Comparison of ENCODE assay signal across 8 mouse cellular contexts in genomic region chr17:3084551-3084930, GRCm38 (mm10). TPM values are rescaled to one million over a fixed set of nuclear protein-coding genes. Genes with fewer than 3 reads are reported as not detected.
A peak's percentile ranks its signal among the peaks of the same experiment; 100 is the strongest.
DNase-seq lines count a peak whose midpoint lies in the region; ATAC-seq lines count a peak whose summit lies in the region.

No protein-coding gene starts in this region.

- peak; percentile 29 for ATAC-seq in intestine, embryonic 14.5 days (replicated peaks; ENCODE audit: low FRiP score, low TSS enrichment, low read depth)
- peak; percentile 16 for ATAC-seq in midbrain, embryonic 12.5 days (ENCODE audit: low FRiP score, low read depth)
- ATAC-seq in activated CD4-positive, CD25-positive, alpha-beta regulatory T cell, adult 4 months = no peak

- peak overlapping the region; percentile 14 for H3K27ac ChIP-seq in intestine, embryonic 14.5 days (ENCODE audit: low read depth)
- H3K27ac ChIP-seq in limb, embryonic 10.5 days = peak overlapping the region; percentile 81
- H3K27ac ChIP-seq in midbrain, embryonic 12.5 days (replicated peaks) = peak overlapping the region; percentile 92

- H3K9me3 ChIP-seq in intestine, embryonic 14.5 days (ENCODE audit: control insufficient read depth, low read length) = no peaks in the 10 kb centered on the region
- peaks cover 2% of the 10 kb centered on the region for H3K9me3 ChIP-seq in limb, embryonic 10.5 days (replicated peaks)
- H3K9me3 ChIP-seq in midbrain, embryonic 12.5 days = 0 out of 2 replicates have a peak, but pooled peaks cover 3% of the 10 kb centered on the region

- no peaks in the 10 kb centered on the region for H3K36me3 ChIP-seq in intestine, embryonic 14.5 days (ENCODE audit: control insufficient read depth, insufficient read depth, low read length)
- H3K36me3 ChIP-seq in limb, embryonic 10.5 days = no peaks in the 10 kb centered on the region
- no peaks in the 10 kb centered on the region for H3K36me3 ChIP-seq in midbrain, embryonic 12.5 days

- H3K4me2 ChIP-seq in intestine, embryonic 14.5 days (ENCODE audit: low read length) = peak overlapping the region; percentile 59
- peak overlapping the region; percentile 60 for H3K4me2 ChIP-seq in midbrain, embryonic 12.5 days (replicated peaks)

- no peaks in the 10 kb centered on the region for H3K4me1 ChIP-seq in intestine, embryonic 14.5 days (replicated peaks; ENCODE audit: control insufficient read depth, insufficient read depth, low read length)
- no peaks in the 10 kb centered on the region for H3K4me1 ChIP-seq in limb, embryonic 10.5 days
- peaks cover 4% of the 10 kb centered on the region; the same call in 1 of the 2 replicates for H3K4me1 ChIP-seq in midbrain, embryonic 12.5 days

- peak overlapping the region; percentile 48 for H3K9ac ChIP-seq in intestine, embryonic 14.5 days (ENCODE audit: low read length)
- H3K9ac ChIP-seq in midbrain, embryonic 12.5 days (replicated peaks) = peak overlapping the region; percentile 57

- no peaks in the 10 kb centered on the region for H3K27me3 ChIP-seq in intestine, embryonic 14.5 days (replicated peaks; ENCODE audit: control insufficient read depth, insufficient read depth, low read length)
- H3K27me3 ChIP-seq in limb, embryonic 10.5 days (ENCODE audit: low read depth, poor library complexity, severe bottlenecking) = no peaks in the 10 kb centered on the region
- no peaks in the 10 kb centered on the region for H3K27me3 ChIP-seq in midbrain, embryonic 12.5 days

- DNase-seq in adrenal gland, adult (ENCODE audit: inconsistent age in 2 of 2, low spot score in 1 of 2) = peak; percentile 88 to 94
- DNase-seq in cerebellum, postnatal 4 days (ENCODE audit: low spot score in 2 of 2) = peak; percentile 62 to 88
- peak; percentile 84 for DNase-seq in gastrocnemius, postnatal 10 days
- peak; percentile 87 for DNase-seq in intestine, embryonic 14.5 days (ENCODE audit: low spot score)
- peak; percentile 87 for DNase-seq in limb, embryonic 10.5 days (ENCODE audit: low spot score)
- peak; percentile 72 to 81 for DNase-seq in spleen, adult 18-20 months

- under 1% methylated on average over 30 of the region's 31 CpGs for WGBS in intestine, embryonic 14.5 days
- under 1% methylated on average over 31 of the region's 31 CpGs for WGBS in limb, embryonic 10.5 days
- WGBS in midbrain, embryonic 12.5 days = under 1% methylated on average over 31 of the region's 31 CpGs

- H3K4me3 ChIP-seq in intestine, embryonic 14.5 days (ENCODE audit: low read depth, low read length) = peak overlapping the region; percentile 32
- peak overlapping the region; percentile 58 for H3K4me3 ChIP-seq in limb, embryonic 10.5 days
- peak overlapping the region; percentile 54 for H3K4me3 ChIP-seq in midbrain, embryonic 12.5 days

RNA-seq across cellular contexts. Expression of gene Scaf8, which starts 30.2 kb away (rescaled TPM):
- total RNA-seq in gastrocnemius, postnatal 10 days (2021) = 10 to 100 TPM; 26.9 to 38.5 TPM
- 21.8 and 22.2 TPM in 2 replicates for polyA plus RNA-seq in intestine, embryonic 14.5 days (2014; fragmentation: Nextera tagmentation; extraction: Ambion mirVana)
- 23.1 and 27.1 TPM in 2 replicates for polyA plus RNA-seq in limb, embryonic 10.5 days (2016; fragmentation: Nextera tagmentation; extraction: Ambion mirVana)
- polyA plus RNA-seq in midbrain, embryonic 12.5 days (2016; fragmentation: Nextera tagmentation; extraction: Ambion mirVana) = 28.0 and 30.5 TPM in 2 replicates
- polyA plus RNA-seq in activated CD4-positive, CD25-positive, alpha-beta regulatory T cell, adult 4 months (2017; shearing (Covaris generic)) = 10 to 100 TPM; 23.7 to 24.2 TPM

Comparison
In these comparisons a context has a peak if more than half of its experiments do, and no peak if none do; other contexts are left out.
1. H3K27ac ChIP-seq: peak in every context shown above with its lines; median percentile 92 in midbrain, embryonic 12.5 days; 81 in limb, embryonic 10.5 days; 14 in intestine, embryonic 14.5 days.